Mouse (Mus musculus) MEL (cell line): ENCODE measurements around the gene Dhrs9.

ENCODE experiments used
- CTCF ChIP-seq, 3 experiments: IDR thresholded peaks in 2 of 3; conservative IDR thresholded peaks in 1 of 3; 2 replicates each; pipeline ENCODE4 v1.5.1; 2011 to 2012; ENCODE audit warnings: low read length in 3 of 3, low read depth in 2 of 3, mild to moderate bottlenecking in 2 of 3, improper control_type of control experiment in 1 of 3, inconsistent platforms in 1 of 3, mixed read lengths in 1 of 3, moderate library complexity in 1 of 3; ENCODE audit not compliant: control insufficient read depth in 1 of 3, insufficient read depth in 1 of 3, poor library complexity in 1 of 3, severe bottlenecking in 1 of 3
- ELF1 ChIP-seq: IDR thresholded peaks from 2 replicates; pipeline ENCODE4 v1.6.1; 2014; ENCODE audit warnings: low read depth, mild to moderate bottlenecking, inconsistent platforms, low read length, improper control_type of control experiment, moderate library complexity
- MAFK ChIP-seq: IDR thresholded peaks from 2 replicates; pipeline ENCODE4 v1.6.1; 2011; ENCODE audit warnings: low read depth, mild to moderate bottlenecking, low read length, improper control_type of control experiment, borderline replicate concordance
- MAX ChIP-seq: IDR thresholded peaks from 2 replicates; pipeline ENCODE4 v1.6.1; 2011; ENCODE audit warnings: low read length, improper control_type of control experiment
- MEF2A ChIP-seq: IDR thresholded peaks from 2 replicates; pipeline ENCODE4 v1.6.1; 2014; ENCODE audit warnings: low read depth, mild to moderate bottlenecking, inconsistent platforms, low read length, improper control_type of control experiment; ENCODE audit not compliant: poor library complexity, insufficient replicate concordance, severe bottlenecking; ENCODE audit errors: extremely low read depth
- NRF1 ChIP-seq: IDR thresholded peaks from 2 replicates; pipeline ENCODE4 v1.6.1; 2014; ENCODE audit warnings: low read depth, mild to moderate bottlenecking, inconsistent platforms, low read length, improper control_type of control experiment, moderate library complexity; ENCODE audit not compliant: poor library complexity, insufficient read depth, severe bottlenecking
- POLR2A ChIP-seq, 2 experiments: IDR thresholded peaks; 2 replicates each; pipeline ENCODE4 v1.6.1; 2011 to 2012; ENCODE audit warnings: low read length in 2 of 2, mild to moderate bottlenecking in 2 of 2, control low read depth in 1 of 2, improper control_type of control experiment in 1 of 2, low read depth in 1 of 2, moderate library complexity in 1 of 2; ENCODE audit not compliant: control insufficient read depth in 1 of 2, insufficient read depth in 1 of 2, poor library complexity in 1 of 2
- POLR2AphosphoS2 ChIP-seq: IDR thresholded peaks from 2 replicates; pipeline ENCODE4 v1.6.1; 2011; ENCODE audit warnings: low read length, improper control_type of control experiment
- RAD21 ChIP-seq: IDR thresholded peaks from 2 replicates; pipeline ENCODE4 v1.6.1; 2011; ENCODE audit warnings: mild to moderate bottlenecking, low read depth, low read length, improper control_type of control experiment
- TAL1 ChIP-seq: IDR thresholded peaks from 2 replicates; pipeline ENCODE4 v1.6.1; 2012; ENCODE audit warnings: mild to moderate bottlenecking, inconsistent platforms, low read length, moderate library complexity, mixed read lengths
- TCF12 ChIP-seq: IDR thresholded peaks from 2 replicates; pipeline ENCODE4 v1.6.1; 2014; ENCODE audit warnings: low read depth, mild to moderate bottlenecking, inconsistent platforms, low read length, improper control_type of control experiment, moderate library complexity

DNA sequence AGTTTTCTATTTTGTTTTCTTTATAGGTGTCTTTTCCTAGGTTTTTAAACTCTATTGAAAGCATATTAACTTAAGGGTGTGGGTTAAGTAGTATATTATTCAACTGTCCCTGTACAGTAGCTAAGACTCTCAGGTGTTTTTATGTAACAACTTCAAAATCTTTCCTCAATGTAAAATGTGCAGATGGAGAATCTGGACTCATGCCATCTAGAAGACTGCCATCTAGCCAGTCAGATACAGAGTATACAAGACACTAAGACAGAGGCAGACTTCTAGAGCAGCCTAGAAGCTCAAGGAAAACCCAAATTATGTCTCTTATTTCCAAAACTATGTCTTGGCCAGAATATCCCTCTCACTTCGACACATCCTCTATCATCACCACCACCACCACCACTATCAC lies 45.8 kb downstream of the Dhrs9 start:
- TF ChIP-seq MAFK (no peak), CTCF (IDR thresholded peaks at IDR 0.05 in 2 of 3, conservative IDR thresholded peaks at IDR 0.05 in 1 of 3; ENCODE audit: control insufficient read depth in 1 of 3, insufficient read depth in 1 of 3, low read depth in 2 of 3, low read length in 3 of 3, poor library complexity in 1 of 3, severe bottlenecking in 1 of 3) (no peak), MAX (no peak), POLR2A (IDR thresholded peaks at IDR 0.05; ENCODE audit: control insufficient read depth in 1 of 2, insufficient read depth in 1 of 2, low read depth in 1 of 2, low read length in 2 of 2, poor library complexity in 1 of 2) (no peak), POLR2AphosphoS2 (no peak), NRF1 (no peak), TAL1 (no peak), TCF12 (no peak), RAD21 (no peak), ELF1 (no peak), MEF2A (no peak)
